Mouse (Mus musculus): Measurements from ENCODE around the gene Rprd1b.

DNA sequence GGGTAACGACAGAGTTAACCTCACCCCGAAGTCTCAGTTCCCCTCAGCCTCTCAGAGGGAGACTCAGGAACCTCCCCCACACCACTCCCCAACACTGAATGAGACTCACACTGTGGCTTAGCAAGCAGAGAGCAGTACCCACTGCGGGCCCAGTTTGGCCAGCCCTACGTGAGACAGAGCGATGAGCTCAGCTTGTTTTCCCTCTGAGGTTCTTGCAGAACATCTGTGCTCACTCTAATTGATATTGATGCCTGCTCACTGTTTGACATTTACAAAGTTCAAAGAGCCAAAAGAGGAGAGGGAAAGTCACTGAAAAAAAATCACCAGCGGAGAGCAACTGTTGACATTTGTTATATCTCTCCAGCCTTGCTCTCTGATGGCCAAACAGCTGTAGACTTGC is 133.5 kb downstream of the Rprd1b start:
- TF ChIP-seq POLR2AphosphoS2 (IDR thresholded peaks at IDR 0.05; ENCODE audit: insufficient read length, low read depth) = no peak
- no peak for TF ChIP-seq E2F4 (IDR thresholded peaks at IDR 0.05; ENCODE audit: insufficient read depth)
- TF ChIP-seq SRF (IDR thresholded peaks at IDR 0.05; ENCODE audit: control insufficient read depth, insufficient read length, low read depth) = no peak
- no peak for TF ChIP-seq MAX (IDR thresholded peaks at IDR 0.05; ENCODE audit: low read depth)
- TF ChIP-seq USF1 (IDR thresholded peaks at IDR 0.05; ENCODE audit: low read depth) = no peak
- no peak for TF ChIP-seq POLR2A (IDR thresholded peaks at IDR 0.05; ENCODE audit: insufficient read length, low read depth)
- TF ChIP-seq CEBPB (IDR thresholded peaks at IDR 0.05; ENCODE audit: insufficient read depth, poor library complexity, severe bottlenecking) = no peak
